Mouse (Mus musculus) spleen, postnatal 4 days (tissue): ENCODE results near the gene Erf.
"Not testable (repeated sequence)": the region's sequence is repeated elsewhere in the genome, so short reads cannot be mapped to it uniquely, and the experiment has no call there.

Experiments
- DNase-seq, 2 experiments: peaks; one replicate each; pipeline ENCODE4 v3.0.0; 2022; ENCODE audit warnings: low spot score in 2 of 2

Erf gene

DNA sequence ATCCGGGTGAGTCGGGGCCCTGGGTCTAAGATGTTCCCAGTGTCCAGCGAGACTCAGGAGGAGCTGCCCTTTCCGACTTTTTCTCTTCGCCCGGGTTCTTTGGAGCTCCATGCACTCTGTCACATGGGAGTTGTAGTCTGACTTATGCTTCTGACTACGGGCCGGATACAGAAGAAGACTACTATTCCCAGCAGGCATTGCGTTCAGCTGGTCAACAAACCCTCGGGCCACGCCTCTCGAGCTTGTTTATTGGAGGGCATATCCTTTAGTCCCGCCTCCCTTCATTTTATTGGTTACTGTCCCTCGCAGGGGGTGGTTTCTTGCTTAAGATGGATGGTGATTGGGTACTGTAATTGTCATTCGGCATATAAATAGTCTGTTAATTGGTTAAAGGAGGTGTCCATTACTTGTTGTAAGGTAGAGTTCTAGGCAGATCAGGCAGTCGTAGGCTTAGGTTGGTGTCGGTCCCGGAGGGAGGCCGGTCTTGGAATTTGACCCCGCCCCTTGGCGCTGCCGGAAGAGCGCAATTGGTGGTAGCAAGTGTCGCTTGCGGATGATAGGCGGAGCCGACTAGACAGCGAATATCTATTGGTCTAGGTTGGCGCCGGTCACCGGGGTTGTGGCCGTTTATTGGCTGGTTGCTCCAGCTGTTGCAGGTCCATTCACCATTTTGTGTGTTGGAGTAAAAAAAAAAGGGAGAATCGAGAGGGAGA, 17.3 kb upstream of the Erf start:
- peak; percentile 98 for DNase-seq

DNA sequence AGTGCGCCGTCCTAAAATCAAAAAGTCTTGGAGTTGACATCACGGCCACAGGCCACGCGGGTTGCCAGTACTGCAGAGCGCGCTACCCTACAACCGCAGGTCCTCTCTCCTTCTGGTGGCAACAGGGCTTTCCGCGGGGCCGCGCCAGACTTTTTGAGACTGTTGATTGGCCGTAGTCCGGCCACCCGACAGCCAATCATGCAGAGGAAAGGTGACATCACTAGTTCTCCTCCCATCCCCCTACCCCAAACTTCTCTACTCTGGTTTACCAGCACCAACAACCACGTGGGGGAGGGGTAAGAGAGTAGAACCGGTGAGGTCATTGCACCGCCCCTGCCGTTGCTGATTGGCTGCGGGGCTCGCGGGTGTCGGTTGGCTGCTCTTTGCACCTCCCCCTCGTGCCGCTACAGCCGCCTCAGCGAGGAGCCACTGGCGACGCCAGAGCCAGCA, 16.8 kb upstream of the Erf start, which contains the start of gene Cic:
TSS of gene Cic (plus strand) at position 404 of the 450 bp plus-strand sequence.
- DNase-seq = peak; percentile 95 to 96

DNA sequence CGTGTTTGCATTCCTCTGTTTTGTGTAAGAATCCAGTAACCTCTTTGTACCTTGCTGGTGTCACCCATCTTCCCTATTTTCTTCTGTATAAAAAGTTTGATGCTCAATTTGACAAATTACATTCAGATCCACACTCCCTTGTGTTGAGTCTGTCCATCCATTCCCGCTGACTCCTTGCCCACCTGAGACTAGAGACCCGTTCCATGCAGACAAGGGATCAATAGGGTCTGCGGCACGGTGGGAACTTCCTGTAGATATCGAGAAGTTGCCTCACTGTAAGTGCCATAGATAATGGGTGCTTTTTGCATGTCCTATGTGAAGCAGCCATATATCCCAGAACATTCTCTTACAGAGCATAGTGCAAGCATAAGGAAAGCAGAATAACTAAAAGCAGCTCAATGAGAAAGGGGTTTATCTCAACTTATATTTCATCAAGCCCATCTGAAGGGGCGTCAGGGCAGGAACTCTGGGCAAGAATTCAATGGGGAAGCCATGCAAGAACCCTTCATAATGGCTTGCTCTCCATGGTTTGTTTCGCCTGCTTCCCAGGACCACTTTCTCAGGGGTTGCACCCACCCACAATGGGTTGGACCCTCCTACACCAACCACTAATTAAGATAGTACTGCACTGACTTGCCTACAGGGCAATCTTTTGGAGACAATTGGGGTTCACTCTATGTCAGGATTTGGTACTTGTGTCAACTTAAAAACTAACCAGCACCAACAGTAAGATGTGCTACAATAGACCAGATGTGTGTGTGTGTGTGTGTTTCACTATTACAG, 15.8 kb upstream of the Erf start:
- no peak for DNase-seq

- not testable (repeated sequence) for DNase-seq
Measured at GRCm38 (mm10) chr7:25265743-25266142, 15.2 kb upstream of the Erf start.

DNA sequence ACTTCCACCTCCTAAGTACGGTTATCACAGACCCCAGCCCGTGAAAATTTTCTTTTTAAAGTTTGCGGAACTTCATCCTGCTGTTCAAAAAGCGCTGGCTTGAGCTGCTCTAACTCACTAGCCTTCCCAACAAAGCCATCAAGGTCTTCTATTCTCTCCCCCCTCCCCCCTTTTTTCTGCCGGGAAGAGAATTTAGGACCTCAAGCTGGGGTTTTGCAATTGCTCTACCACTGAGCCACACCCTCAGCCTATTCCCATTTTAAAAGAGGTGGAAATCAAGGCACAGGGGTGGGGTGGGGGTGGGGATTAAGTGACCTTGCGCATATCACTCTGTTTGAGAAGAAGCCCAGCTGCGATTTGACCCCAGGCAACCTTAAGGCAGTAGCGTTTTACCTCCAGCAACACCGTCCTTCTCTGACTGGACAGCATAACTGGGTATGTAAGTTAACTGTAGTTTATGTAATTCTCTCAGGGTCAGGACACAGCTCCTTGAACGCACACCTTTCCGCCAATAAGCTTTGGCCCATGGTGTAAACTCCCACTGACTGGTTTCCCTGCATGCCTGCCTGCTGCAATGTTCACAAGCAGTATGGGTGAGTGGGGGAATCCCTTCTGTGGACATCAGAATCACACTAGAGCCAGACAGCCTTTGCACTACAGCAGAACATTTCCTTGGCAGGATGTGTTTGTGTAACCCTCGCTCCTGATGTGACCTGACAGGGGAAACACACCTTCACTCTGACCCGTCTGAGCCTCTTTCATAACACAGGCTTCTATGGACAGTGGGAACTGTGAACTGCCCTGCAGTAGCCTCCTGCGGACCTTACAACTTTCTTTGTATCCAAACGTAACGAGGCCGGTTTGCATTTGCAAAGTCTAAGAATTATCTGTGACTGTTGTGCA, 13.7 kb upstream of the Erf start:
- DNase-seq = no peak

- DNase-seq = no peak
Measured at GRCm38 (mm10) chr7:25261896-25262295, 11.3 kb upstream of the Erf start.

GRCm38 (mm10) chr7:25251822-25252221, 1.3 kb upstream of the Erf start:
- no peak for DNase-seq

DNA sequence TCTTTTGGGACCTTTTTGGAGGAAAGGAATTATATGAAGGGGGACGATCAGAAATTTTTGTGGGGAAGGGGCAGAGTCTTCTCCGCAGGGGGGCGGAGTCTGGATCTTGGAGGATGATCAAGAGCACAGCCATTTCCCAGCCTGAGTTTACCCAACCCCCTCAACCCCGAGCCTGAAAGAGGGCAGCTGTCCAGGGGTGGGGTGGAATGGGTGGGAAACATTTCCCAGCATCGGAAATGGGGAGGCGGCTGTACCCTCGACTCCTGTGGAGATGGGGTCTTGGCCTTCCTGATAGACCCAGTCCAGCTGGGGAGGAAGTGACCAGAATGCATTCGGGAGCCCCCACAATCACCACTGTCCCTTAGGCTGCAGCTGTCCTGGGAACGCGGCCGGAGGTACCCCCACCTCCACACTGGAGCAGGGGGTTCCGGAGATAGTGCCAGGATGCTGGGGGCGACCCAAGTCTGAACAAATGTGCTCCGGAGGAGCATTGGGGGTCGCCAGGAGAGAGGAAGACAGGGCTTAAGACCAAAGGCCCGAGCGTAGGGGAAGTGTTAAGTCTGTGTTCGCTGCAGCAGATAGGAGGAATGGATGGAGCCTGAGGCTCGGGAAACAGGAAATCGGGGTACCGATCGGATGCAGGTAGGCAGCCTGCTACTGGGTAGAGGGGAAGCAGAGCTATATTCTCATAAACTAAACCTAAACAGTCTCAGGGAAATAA, 670 bp upstream of the Erf start:
- DNase-seq = peak; percentile 40 to 68

DNA sequence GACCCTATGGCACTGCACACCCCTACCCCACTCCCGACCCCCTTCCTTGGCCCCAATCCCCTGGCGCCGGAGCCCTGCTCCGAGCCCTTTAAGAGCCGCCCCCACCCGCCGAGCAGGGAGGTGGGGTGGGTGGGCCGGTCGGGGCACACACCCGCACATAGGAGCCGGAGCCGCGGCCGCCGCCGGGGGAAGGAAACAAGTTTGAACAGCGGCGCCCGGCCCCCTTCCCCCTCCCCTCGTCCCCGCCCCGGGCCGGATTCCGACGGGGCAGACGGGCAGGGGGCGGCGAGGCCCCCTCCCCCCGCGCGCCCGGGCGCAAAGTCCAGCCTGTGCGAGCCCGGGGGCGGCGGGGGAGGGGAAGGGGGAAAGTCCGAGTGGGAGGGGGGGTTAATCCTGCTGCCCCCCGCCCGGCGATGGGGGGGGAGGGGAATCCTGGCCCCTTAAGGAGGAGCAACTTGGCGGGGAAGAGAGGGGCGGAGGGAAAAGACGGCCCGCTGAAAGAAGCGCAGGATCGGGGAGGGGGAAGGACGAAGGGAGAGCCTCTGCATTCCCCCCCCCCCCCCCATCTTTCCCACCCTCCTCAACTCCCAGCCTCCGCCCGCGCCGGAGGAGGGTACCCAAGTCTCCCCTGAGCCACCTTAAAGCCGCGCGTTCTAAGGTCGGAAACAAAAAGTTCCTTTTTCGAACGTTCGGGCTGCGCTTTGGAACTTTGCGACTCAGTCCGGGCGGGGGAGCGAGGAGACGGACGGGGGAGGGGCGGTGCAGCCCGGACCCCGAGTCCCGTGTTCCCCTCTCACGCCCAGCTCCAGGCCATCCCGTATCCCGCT, 1.0 kb downstream of the Erf start:
- DNase-seq = peak; percentile 64 to 84

DNA sequence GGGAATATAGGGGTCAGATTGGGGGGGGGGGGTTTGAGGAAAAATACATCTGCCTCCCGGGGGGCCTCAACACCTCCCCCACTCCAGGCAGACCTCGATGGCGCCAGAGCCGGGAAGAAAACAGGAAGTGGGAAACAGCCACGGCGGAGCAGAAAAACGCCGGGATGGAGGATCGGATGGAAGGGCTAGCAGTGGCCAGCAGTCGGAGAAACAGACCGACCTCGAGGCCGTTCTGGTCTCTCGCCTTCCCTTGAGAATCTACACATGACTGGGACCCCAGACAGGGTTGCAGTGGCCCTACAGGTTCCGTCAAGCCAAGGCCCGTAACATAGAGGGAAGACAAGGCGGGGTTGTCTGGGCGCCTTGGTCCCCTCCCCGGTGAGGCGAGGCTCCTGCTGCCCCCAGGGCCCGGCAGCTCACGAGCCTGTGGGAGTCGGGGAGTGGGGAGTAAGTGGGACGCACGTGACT, 1.7 kb downstream of the Erf start:
- peak in 1 of 2 experiments; percentile 41 for DNase-seq

DNA sequence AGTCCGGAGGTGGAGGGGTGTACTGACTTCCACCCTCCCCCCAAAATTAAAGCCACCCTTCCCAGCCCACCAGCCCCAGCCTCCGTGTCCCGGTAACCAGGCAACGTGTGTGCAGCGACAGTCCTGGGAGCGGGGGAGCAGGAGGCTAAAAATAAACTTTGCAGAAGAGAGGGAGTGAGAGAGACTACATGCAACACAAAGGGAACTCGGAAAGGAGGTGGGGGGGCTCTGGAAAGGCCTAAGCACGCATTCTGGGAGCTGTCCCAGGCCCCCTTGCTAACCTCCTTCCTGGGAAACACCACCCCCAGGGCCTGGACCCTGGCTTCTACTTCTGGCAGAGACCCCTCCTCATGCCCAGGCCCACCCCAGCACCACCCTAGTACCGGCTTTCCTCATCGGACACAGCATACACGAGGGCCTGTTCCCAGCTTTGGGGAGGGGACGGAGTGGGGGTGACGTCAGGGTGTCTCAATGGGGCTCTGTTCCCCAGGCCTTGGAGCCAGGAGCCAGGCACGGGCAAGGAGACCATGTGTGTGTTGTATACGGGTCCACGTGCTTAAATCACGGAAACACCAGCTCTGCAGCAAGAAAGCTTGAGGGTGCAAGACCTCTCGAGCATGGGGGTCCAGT, 2.4 kb downstream of the Erf start:
- peak in 1 of 2 experiments; percentile 67 for DNase-seq

GRCm38 (mm10) chr7:25247498-25247897, 3.1 kb downstream of the Erf start:
- no peak for DNase-seq

DNA sequence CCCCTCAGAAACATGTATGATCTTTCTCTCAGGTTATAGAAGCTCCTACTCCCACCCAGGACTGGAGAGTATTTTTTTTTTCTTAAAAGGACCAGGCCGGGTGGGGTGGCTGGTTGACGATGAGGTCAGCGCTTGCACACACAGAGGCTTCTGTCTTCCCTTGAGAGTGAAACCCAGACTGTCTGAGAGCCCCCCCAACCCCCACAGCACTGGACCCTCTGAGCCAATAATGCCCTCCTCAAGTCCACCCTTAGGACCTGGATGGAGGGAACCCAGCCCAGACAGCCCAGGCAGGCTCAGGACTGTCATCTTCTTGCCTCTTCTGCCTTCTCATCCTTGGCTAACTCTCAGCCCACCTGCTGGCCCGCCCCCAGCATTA, 3.8 kb downstream of the Erf start:
- no peak for DNase-seq

- peak in 1 of 2 experiments; percentile 67 for DNase-seq
Measured at GRCm38 (mm10) chr7:25246079-25246758, 4.3 kb downstream of the Erf start.

DNA sequence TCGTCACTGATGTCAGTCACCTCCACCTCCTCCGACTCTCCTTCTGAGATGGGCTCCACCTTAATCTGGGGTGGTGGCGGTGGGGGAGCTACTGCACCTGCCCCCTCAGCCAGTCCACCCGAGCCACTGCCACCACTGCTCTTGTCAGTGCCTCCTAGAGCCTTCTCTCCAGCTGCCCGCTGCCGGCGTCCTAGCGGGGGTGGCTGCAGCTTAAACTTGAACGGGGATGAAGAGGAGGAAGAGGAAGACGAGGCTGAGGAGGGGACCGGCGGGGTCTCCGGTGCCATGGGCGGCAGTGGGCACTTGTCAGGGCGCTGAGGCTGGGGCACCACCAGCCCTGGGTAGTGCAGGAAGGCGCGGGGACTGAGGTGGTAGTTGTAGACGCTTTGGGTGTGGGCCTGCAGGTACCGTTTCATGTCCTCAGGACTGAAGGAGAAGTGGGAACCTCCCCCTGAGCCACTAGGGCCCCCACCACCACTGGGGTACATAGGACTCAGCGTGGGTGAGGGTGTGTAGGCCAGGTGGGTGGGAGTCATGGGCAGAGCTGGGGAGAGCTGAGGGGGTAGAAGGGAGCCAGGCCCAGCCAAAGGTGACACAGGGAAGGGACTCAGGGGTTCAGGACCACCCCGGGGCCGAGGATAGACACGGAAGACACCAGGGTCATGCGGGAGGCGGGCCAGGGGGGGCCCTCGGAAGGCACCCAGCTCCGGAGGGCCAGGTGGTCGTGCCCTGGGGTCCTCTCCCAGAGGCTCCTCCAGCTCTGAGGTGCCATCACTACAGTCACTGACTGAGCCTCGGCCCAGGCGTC, 5.8 kb downstream of the Erf start:
- DNase-seq = peak in 1 of 2 experiments; percentile 67

GRCm38 (mm10) chr7:25243361-25243760, 7.2 kb downstream of the Erf start:
- no peak for DNase-seq

- no peak for DNase-seq
Measured at GRCm38 (mm10) chr7:25241062-25241461, 9.5 kb downstream of the Erf start.

GRCm38 (mm10) chr7:25240631-25241030, 9.9 kb downstream of the Erf start:
- DNase-seq = no peak
